Mouse (Mus musculus) hindbrain, embryonic 12.5 days (tissue): Measurements from ENCODE around the gene Meis2. TPM values are rescaled to one million over a fixed set of nuclear protein-coding genes. Genes with fewer than 3 reads are reported as not detected.

ENCODE experiments used
- ATAC-seq: fragments of 200-750 bp; cut with Nextera tagmentation; 2 replicates; pipeline ENCODE4 v1.8.0; 2017; ENCODE audit warnings: moderate TSS enrichment; ENCODE audit not compliant: low FRiP score
- H3K27ac ChIP-seq: fragments of 300-500 bp; sonication (generic); 2 replicates; pipeline ENCODE4 v1.5.1; 2016; ENCODE audit warnings: mild to moderate bottlenecking
- H3K27me3 ChIP-seq: fragments of 300-500 bp; sonication (generic); 2 replicates; pipeline ENCODE4 v1.6.1; 2016; ENCODE audit warnings: mild to moderate bottlenecking
- H3K36me3 ChIP-seq: fragments of 300-500 bp; sonication (generic); 2 replicates; pipeline ENCODE4 v1.6.1; 2016; ENCODE audit warnings: mild to moderate bottlenecking
- H3K4me1 ChIP-seq: fragments of 300-500 bp; sonication (generic); 2 replicates; pipeline ENCODE4 v1.6.1; 2016
- H3K4me2 ChIP-seq: fragments of 300-500 bp; sonication (generic); replicated peaks from 2 replicates; pipeline ENCODE4 v1.6.1; 2016; ENCODE audit warnings: mild to moderate bottlenecking
- H3K4me3 ChIP-seq: fragments of 300-500 bp; sonication (generic); 2 replicates; pipeline ENCODE4 v1.5.1; 2016; ENCODE audit warnings: mild to moderate bottlenecking
- H3K9ac ChIP-seq: fragments of 300-500 bp; sonication (generic); 2 replicates; pipeline ENCODE4 v1.6.1; 2016; ENCODE audit warnings: mild to moderate bottlenecking, moderate library complexity
- H3K9me3 ChIP-seq: fragments of 300-500 bp; sonication (generic); replicated peaks from 2 replicates; pipeline ENCODE4 v1.6.1; 2016; ENCODE audit warnings: mild to moderate bottlenecking
- WGBS: fragments of 180-500 bp; shearing (Covaris S2); methylation state at CpG from one replicate; pipeline ENCODE4 v1.1.7; 2016; 5-methylcytosine and 5-hydroxymethylcytosine counted together
- polyA plus RNA-seq: library from polyadenylated mRNA; unstranded; fragments of >200 nt; fragmentation: Nextera tagmentation; extraction: Ambion mirVana; gene quantifications from 2 replicates; pipeline ENCODE4 v1.2.1, GENCODE M21; 2016

The Meis2 gene
- polyA plus RNA-seq, 1 experiment from 2014 or later = 130 TPM

DNA sequence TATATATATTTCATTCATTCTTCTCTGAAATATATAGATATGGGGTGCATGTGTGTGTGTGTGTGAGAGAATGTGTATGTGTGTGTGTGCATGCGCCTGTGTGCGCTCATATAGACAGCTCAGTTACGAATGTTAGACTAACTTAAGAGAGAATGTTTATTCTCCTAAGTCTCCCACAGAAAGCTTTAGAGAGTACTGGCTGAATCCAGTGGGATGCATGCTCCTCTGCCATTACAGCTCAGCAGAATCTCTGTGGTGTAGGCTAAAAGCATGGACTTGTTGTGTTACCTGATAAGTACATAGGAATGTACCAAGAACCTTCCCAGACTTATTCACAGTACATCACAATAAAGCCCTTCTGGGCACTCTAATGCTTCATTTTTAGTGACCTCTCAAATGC lies 55.6 kb downstream of the Meis2 start:
- Histone ChIP-seq H3K4me3 (no peak overlapping the region), H3K9ac (no peak overlapping the region), H3K36me3 (peaks cover 6% of the 10 kb centered on the region), H3K4me1 (peaks cover 22% of the 10 kb centered on the region), H3K9me3 (no peaks in the 10 kb centered on the region), H3K4me2 (no peak overlapping the region), H3K27me3 (no peaks in the 10 kb centered on the region), H3K27ac (no peak overlapping the region)
- WGBS = 72% methylated on average over 3 of the region's 3 CpGs
- ATAC-seq = no peak

DNA sequence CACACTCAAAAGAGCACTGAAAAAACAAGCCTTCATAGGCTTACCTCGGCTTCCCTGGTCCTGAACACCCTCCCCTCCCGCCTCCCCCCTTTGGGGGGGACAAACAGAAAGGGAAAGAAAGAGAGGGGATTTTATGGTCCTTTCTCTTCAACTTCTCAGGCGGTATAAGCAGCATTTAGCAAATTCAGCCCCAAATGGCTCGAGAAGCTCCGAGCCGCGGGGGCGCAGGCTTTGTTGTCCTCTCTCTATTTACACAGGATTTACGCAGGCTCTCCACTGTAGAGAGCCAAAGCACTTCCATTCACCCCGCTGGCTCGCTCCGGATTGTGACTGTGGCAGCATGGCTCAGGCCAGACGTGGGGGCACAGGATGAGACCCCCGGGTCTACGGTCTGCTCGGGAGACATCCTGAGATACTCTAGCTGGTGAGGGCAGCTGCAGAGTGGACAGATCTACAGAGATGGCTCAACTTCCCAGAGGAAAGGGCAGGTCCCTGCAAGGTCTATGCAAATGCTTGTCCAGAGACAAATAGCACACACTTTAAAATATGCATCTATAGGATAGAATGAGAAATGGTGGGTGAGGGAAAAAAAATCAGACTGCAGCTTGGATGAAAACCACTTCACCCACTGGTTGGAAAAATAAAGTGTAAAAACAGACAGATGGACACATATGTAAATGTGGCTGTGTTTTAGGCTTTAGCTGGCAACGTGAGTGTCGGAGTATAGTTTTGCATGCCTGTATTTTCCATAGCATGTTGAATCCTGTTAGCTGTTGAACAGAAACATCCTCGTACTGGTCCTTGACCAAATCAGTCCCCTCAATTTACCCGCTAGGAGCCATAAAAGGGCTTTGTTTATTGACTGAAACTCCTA lies 56.3 kb downstream of the Meis2 start:
- Histone ChIP-seq H3K36me3 (peaks cover 6% of the 10 kb centered on the region), H3K4me1 (peaks cover 27% of the 10 kb centered on the region), H3K9ac (peak overlapping the region; percentile 47; the same call in 1 of the 2 replicates), H3K4me2 (peak overlapping the region; percentile 49), H3K9me3 (no peaks in the 10 kb centered on the region), H3K4me3 (peak overlapping the region; percentile 16), H3K27ac (peak overlapping the region; percentile 77), H3K27me3 (no peaks in the 10 kb centered on the region)
- whole genome bisulfite sequencing = 12% methylated on average over 20 of the region's 20 CpGs
- ATAC-seq = peak; percentile 78

DNA sequence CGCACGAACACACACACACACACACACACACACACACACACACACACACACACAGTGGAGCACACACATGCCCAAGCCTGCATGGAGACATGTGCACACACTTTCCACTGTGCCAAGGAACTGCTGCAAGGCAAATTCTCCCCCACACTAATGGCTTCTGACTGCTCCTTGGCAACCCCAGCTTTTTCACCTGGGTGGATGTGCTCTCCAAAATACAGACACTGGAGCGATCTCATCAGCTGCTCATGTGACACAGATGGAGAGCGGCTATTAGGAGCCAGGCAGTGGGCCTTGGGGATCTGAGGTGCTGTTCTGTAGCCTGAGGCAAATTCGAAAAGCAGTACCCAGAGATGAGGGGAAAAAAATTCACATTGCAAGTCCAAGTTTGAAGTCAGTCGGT lies 63.3 kb downstream of the Meis2 start:
- 71% methylated on average over 6 of the region's 6 CpGs for WGBS
- ATAC-seq = peak; percentile 48
- peaks cover 49% of the 10 kb centered on the region for H3K4me1 ChIP-seq

DNA sequence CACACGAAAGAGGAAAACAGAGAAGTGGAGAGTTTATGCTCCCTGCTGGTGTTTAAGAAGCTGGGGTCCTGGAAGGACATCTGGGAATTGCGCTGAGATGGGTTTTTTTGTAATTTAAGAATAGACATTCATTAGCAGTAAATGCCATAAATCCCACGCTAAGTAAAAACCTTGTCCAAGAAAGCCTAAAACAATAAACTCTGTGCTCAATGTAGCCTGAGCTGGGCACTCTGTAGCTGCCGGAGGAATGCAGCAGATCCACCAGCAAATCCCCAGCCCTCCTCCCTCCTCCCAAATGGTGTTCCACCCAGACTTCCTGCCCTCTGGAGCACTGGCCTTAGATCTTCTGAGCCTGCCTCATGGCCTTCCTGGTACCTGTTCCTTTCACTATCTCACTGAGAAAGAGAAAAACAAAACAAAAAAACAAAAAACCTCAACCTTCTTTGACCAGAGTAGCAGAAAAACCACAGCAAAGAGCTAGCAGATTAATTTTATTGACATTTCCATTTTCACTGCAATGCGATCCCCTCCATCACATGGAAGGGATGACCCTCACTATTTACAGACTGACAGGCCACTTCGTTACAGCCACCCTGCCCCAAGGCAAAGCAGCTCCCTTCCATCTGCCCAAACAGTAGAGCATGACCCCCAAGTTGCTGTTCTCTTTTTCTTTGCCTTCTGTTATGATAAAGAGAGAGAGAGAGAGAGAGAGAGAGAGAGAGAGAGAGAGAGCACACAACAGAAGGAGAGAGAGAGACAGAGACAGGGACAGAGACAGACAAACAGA lies 64.1 kb downstream of the Meis2 start:
- peaks cover 52% of the 10 kb centered on the region for H3K4me1 ChIP-seq
- H3K4me3 ChIP-seq = no peak overlapping the region
- H3K4me2 ChIP-seq = no peak overlapping the region
- no peak overlapping the region for H3K9ac ChIP-seq
- ATAC-seq = no peak
- H3K27ac ChIP-seq = peak overlapping the region; percentile 62
- no peaks in the 10 kb centered on the region for H3K27me3 ChIP-seq
- 37% methylated on average over 6 of the region's 6 CpGs for WGBS
- no peaks in the 10 kb centered on the region for H3K9me3 ChIP-seq
- H3K36me3 ChIP-seq = peaks cover 13% of the 10 kb centered on the region; the same call in 1 of the 2 replicates

More for the DNA sequence above, 63.3 kb downstream of the Meis2 start:
- Histone ChIP-seq H3K9me3 (no peaks in the 10 kb centered on the region), H3K4me2 (no peak overlapping the region), H3K36me3 (peaks cover 13% of the 10 kb centered on the region), H3K27ac (peak overlapping the region; percentile 62), H3K4me3 (no peak overlapping the region), H3K27me3 (no peaks in the 10 kb centered on the region), H3K9ac (no peak overlapping the region)

DNA sequence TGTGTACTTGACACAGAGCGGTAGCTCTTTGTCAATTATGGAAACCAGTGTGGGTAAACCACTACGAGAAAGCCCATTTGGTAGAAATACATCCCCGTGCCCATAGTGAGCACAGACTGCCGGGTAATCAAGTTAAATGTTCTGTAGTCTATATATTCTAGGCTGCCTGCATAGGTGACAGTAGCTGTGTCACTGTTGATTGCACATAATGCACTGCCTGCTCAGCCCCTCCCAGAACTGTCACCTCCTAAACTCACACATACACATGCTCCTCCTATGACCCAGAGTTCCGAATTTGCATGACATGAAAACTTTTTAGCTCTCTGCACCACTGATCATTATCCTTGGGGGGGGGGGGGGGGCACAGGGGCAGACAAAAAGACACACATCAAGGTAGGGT lies 65.1 kb downstream of the Meis2 start:
- ATAC-seq = no peak
- Histone ChIP-seq H3K27ac (no peak overlapping the region), H3K36me3 (peaks cover 13% of the 10 kb centered on the region; the same call in 1 of the 2 replicates), H3K4me1 (peaks cover 52% of the 10 kb centered on the region), H3K27me3 (no peaks in the 10 kb centered on the region), H3K4me2 (no peak overlapping the region), H3K4me3 (no peak overlapping the region), H3K9me3 (no peaks in the 10 kb centered on the region), H3K9ac (no peak overlapping the region)
- WGBS = 67% methylated on average over 5 of the region's 5 CpGs

DNA sequence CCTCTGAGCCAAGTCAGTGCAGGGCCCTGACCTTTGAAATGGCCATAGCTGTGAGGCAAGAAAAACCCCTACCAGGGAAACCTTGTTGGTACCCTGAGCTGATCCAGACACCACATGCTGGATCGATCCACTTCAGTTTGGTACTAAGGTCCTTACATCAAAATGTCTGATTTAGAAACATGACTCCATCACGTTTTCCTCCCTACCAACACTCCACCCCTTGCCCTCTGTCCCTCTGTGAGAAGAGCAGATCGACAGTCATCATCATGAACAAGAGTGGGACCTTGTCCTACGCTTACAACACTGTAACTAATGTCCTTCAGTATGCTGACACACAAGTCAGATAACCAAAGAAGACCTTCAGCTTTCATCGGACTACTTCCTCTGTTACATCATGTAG lies 66.8 kb downstream of the Meis2 start:
- no peak overlapping the region for H3K4me3 ChIP-seq
- no peaks in the 10 kb centered on the region for H3K9me3 ChIP-seq
- no peak overlapping the region for H3K4me2 ChIP-seq
- H3K4me1 ChIP-seq = peaks cover 45% of the 10 kb centered on the region
- no peak for ATAC-seq
- peaks cover 13% of the 10 kb centered on the region; the same call in 1 of the 2 replicates for H3K36me3 ChIP-seq
- H3K27me3 ChIP-seq = no peaks in the 10 kb centered on the region
- H3K9ac ChIP-seq = no peak overlapping the region
- no peak overlapping the region for H3K27ac ChIP-seq
- WGBS = 83% methylated on average over 5 of the region's 5 CpGs

DNA sequence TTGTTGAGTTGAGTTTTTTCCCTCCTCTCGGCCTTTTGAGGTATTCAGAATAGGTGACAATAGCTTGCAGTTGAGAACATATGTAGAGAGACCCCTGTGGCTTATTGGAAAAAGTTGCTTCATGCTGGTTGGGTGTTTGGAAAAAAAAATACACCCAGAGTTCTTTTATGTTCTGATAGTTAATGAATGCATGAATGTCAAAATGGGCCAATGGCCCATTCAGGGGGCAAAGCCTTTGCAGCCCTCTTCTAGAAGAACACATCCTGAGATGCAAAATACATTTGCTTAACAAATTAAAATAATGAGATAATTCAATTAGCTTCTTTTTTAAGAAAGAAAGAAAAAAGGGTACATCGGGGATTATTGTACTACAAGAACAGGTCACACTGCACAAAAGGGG lies 69.2 kb downstream of the Meis2 start:
- Histone ChIP-seq H3K9ac (no peak overlapping the region), H3K27ac (no peak overlapping the region), H3K27me3 (no peaks in the 10 kb centered on the region), H3K4me3 (no peak overlapping the region), H3K36me3 (peaks cover 13% of the 10 kb centered on the region; the same call in 1 of the 2 replicates), H3K9me3 (no peaks in the 10 kb centered on the region), H3K4me1 (peaks cover 27% of the 10 kb centered on the region), H3K4me2 (no peak overlapping the region)
- no peak for ATAC-seq
- WGBS = 51% methylated on average over 2 of the region's 2 CpGs

DNA sequence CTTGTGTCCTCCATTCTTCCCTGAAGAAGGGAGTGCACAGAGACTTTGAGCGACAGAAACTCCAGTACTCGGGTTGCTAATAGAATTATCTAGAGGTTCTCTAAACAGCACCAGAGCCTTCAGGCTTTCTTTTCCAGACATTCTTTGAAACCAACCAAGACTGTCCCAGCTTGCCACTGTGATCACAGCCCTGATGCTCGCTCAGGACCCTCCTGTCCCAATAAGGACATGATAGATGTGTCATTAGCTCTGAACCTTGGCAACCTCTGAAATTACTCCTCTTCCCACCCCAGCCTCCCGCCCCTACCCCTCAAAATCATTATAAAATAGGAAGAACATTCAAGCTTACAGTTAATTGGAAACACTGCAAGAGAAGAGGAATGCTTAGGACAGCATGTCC lies 71.8 kb downstream of the Meis2 start:
- H3K36me3 ChIP-seq = peaks cover 4% of the 10 kb centered on the region; the same call in 1 of the 2 replicates
- no peaks in the 10 kb centered on the region for H3K27me3 ChIP-seq
- H3K9ac ChIP-seq = no peak overlapping the region
- H3K9me3 ChIP-seq = no peaks in the 10 kb centered on the region
- peaks cover 15% of the 10 kb centered on the region for H3K4me1 ChIP-seq
- 70% methylated on average over 4 of the region's 4 CpGs for WGBS
- 0 out of 2 replicates have a peak overlapping the region, but pooled peaks have one; percentile 30 for H3K27ac ChIP-seq
- ATAC-seq = no peak
- H3K4me2 ChIP-seq = no peak overlapping the region
- H3K4me3 ChIP-seq = no peak overlapping the region

DNA sequence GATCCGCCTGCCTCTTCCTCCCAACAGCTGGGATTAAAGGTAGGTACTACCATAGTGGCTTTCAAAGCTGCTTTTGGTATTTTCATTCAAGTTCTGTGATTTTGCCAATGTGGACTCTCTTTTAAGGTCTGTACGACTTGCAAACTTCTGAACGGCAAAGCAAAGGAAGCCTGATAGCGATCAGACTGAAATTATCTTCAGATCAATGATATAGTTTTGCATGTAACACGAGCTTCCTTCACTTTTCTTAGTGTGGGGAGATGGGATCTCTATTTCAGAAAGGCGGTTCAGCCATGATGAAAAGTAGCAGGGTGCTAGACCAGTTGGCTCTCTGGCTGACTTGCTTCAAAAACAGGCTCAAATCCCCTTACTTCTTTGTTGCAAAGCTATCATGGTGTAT lies 76.4 kb downstream of the Meis2 start:
- no peaks in the 10 kb centered on the region for H3K9me3 ChIP-seq
- H3K9ac ChIP-seq = no peak overlapping the region
- H3K27ac ChIP-seq = no peak overlapping the region
- no peaks in the 10 kb centered on the region for H3K27me3 ChIP-seq
- 0 out of 2 replicates have a peak, but pooled peaks cover 4% of the 10 kb centered on the region for H3K36me3 ChIP-seq
- ATAC-seq = no peak
- WGBS = 92% methylated on average over 6 of the region's 6 CpGs
- no peak overlapping the region for H3K4me3 ChIP-seq
- H3K4me1 ChIP-seq = no peaks in the 10 kb centered on the region
- no peak overlapping the region for H3K4me2 ChIP-seq

DNA sequence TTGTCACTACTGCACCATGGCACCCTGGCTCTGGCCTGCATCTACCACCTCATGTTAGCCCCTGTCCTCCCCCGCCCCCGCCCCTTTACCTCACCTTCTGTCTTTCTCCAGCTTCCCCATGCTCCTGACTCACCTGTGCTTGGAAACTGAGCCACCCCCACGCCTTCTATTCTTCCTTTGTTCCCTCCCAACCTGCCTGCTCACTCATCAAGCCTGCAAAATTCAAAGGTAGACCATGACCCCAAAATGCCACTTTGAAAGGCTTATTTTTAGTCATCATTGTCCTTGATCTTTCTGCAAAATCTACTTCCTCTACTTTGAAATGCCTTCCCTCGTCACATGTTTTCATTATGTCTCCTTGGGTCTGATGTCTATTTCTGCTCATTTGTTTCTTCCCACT lies 77.2 kb downstream of the Meis2 start:
- no peak overlapping the region for H3K9ac ChIP-seq
- no peaks in the 10 kb centered on the region for H3K4me1 ChIP-seq
- H3K9me3 ChIP-seq = no peaks in the 10 kb centered on the region
- 0 out of 2 replicates have a peak overlapping the region, but pooled peaks have one; percentile 17 for H3K27ac ChIP-seq
- 93% methylated on average over 4 of the region's 4 CpGs for WGBS
- no peak overlapping the region for H3K4me3 ChIP-seq
- ATAC-seq = no peak
- no peaks in the 10 kb centered on the region for H3K27me3 ChIP-seq
- H3K36me3 ChIP-seq = 0 out of 2 replicates have a peak, but pooled peaks cover 4% of the 10 kb centered on the region
- H3K4me2 ChIP-seq = no peak overlapping the region

DNA sequence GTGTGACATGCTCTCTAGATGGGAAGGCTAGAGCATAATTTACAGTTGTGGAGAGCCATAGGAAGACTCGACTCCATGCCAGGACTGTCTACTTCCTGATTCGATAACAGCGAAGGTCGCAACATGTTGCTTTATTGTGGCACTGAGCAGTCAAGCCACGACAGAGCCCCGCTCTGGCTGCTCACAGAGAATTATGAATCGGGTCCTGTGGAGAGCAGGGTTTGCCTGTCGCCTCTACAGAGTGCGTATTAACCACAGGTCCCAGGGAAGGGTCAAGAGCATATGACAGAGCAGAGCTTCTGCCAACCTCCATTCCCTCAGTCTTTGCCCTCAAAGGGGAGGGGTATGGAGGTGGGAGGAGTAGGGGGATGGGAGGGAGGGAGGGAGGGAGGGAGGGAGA lies 80.7 kb downstream of the Meis2 start:
- Histone ChIP-seq H3K4me1 (peaks cover 16% of the 10 kb centered on the region), H3K9me3 (no peaks in the 10 kb centered on the region), H3K4me3 (no peak overlapping the region), H3K4me2 (no peak overlapping the region), H3K36me3 (0 out of 2 replicates have a peak, but pooled peaks cover 4% of the 10 kb centered on the region), H3K27ac (no peak overlapping the region), H3K9ac (no peak overlapping the region), H3K27me3 (no peaks in the 10 kb centered on the region)
- ATAC-seq = no peak
- 72% methylated on average over 9 of the region's 9 CpGs for WGBS

DNA sequence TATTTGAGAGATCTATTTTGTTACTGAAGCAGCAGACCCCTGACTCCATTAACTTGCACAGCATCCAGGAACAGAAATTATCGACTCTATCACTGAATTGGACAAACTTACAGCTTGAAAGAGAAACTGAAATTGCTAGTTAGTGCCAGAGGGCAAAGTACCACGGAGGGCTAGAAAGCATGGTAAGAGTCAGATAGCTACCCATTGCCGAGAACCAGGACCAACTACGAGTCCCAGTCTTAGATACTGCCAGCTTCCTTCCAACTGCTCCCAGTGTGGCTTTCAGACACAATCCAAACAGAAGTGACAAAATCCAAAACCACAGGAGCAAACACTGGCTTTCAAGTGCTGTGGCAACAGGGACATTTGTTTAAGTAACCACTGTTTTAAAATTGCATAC lies 81.2 kb downstream of the Meis2 start:
- peaks cover 21% of the 10 kb centered on the region for H3K4me1 ChIP-seq
- H3K9ac ChIP-seq = no peak overlapping the region
- no peak overlapping the region for H3K4me2 ChIP-seq
- H3K27ac ChIP-seq = no peak overlapping the region
- no peak for ATAC-seq
- 0 out of 2 replicates have a peak, but pooled peaks cover 3% of the 10 kb centered on the region for H3K36me3 ChIP-seq
- no peaks in the 10 kb centered on the region for H3K9me3 ChIP-seq
- WGBS = 89% methylated on average over 4 of the region's 4 CpGs
- H3K27me3 ChIP-seq = no peaks in the 10 kb centered on the region
- no peak overlapping the region for H3K4me3 ChIP-seq
